Mouse (Mus musculus) adrenal gland, adult 18-20 months (tissue): ENCODE results near the gene Id1. TPM values are rescaled to one million over a fixed set of nuclear protein-coding genes. Genes with fewer than 3 reads are reported as not detected.

Source experiments
- DNase-seq, 2 experiments: peaks; one replicate each; pipeline ENCODE4 v3.0.0; 2021 to 2022; ENCODE audit warnings: low spot score in 2 of 2
- total RNA-seq, 2 experiments: library from RNA; stranded (reverse); gene quantifications; 1 replicate in 1 of 2; 2 replicates in 1 of 2; pipeline ENCODE4 v1.2.3; 2021

Id1 gene
- total RNA-seq, 2 experiments from 2014 or later = 51.8 to 93.4 TPM

DNA sequence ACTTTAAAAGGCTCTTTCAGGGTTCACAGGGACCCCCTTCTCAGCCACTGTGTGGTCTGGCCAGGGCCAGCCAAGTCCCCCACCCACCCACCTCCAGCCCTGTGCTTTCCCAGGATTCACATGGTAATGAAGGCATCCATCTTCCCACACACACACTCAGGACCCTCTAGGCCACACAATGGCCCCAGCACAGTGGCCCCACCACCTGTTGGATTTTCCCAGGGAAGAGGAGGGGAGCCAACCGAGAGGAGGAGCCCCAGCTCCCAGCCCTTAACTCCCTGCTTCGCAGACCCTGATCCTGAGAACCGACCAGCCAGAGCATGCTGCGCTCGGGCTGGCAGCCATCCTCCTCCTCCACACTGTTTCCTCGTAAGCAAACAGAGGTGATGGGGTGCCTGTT is 18.0 kb upstream of the Id1 start:
- no peak for DNase-seq

DNA sequence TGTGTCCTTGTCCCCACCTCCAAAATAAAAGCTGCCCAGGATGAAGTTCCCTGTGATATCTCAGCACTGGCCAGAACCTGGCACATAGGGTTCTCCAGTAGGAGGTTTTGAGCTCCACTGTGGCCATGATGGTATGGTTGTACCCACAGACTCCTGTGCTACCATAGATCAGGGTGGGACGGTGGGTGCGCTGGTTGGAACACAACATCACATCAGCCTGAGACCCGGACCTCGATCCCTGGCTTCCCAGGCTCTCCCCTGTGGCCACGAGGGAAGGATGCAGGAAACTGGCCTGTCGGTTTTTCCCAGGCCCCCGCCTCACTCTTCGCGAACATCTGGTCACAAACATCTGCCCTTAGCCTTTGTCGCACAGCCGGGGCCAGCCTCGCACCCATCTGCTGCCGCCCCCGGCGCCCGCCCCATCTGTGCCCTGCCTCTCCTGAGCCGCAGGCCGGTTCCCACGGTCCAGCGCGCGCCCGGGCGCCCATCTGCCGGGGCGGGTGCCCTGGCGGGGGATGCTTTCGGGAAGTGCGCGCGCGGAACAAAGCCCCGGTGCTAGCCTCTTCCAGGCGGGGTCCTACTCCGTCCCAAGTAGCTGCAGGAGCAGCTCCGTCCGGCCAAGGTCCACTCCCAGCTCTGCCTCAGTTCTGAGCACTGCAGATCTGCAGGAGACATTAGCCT is 12.3 kb upstream of the Id1 start:
- peak in 1 of 2 experiments; percentile 60 for DNase-seq

GRCm38 (mm10) chr2:152724332-152724723 is 11.7 kb upstream of the Id1 start:
- DNase-seq = no peak

DNA sequence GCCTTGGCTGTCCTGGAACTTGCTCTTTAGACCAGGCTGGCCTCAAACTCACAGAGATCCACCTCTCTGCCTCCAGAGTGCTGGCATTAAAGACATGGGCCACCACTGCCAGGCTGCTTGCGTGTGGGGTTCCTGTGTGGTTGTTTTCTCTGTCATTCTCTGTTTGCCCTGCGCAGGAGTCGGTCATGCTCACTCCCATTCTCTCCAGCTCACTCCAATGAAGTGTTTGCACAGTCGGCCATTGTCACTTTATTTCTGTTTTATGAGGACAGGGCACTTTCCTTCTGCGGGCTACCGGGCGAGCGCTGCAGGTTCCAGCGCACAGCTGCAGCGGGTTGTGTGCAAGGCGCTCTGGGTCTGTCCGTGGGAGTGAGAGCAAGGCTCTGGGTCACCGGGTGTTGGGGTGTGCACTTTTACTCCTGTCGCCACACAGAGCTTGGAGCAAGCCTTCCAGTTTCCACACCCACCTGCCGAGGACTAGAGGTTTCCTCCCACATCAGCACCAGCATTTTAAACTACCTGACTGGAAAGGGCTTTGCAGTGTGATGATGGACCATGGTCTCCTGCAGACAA is 10.8 kb upstream of the Id1 start:
- DNase-seq = no peak

DNA sequence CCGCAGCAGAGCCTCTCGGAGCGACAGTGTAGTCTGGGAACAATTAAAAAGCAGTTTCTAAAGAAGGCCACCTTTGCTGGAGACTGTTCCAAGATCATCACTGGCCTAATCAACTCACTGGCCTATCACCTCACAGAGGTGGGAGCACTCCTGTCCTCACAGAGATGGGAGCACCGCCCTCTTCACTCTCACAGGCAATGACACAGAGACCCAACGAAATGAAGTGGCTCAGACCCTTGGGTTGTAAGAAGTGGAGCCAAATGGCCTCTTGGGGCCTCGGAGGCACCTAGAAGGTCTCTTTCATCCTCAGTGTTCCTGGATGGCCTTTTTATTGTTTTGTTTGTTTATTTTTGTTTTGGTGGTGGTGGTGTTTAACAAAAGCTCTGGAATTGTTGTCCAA is 9.8 kb upstream of the Id1 start:
- DNase-seq = no peak

DNA sequence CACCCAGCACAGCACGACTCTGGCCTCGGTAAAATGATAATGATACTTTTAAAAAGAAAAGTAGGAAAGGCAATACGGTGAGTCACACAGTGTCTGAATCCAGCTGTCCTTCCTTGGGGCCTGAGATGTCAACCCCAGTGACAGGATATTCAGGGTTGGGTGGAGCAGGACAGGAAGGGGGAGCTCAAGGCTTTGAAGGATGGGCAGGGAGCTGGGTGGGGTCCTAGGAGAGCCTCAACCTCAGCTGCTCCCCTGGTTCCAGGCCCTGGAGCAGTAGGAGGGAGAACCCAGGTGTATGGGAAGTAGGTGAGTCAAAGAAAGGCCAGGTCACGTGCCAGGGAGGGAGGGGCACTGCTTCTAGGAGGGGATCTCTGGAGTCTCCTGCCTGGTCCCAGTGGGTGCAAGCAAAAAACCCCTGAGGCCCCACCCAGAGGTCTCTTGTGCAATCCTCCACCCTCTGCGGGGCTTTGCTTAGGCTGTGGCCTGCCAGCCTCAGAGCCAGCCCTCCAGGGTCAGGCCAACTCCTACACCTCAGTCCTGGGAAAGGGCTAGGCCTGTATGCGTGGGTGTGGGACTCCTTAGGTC is 9.2 kb upstream of the Id1 start:
- no peak for DNase-seq

DNA sequence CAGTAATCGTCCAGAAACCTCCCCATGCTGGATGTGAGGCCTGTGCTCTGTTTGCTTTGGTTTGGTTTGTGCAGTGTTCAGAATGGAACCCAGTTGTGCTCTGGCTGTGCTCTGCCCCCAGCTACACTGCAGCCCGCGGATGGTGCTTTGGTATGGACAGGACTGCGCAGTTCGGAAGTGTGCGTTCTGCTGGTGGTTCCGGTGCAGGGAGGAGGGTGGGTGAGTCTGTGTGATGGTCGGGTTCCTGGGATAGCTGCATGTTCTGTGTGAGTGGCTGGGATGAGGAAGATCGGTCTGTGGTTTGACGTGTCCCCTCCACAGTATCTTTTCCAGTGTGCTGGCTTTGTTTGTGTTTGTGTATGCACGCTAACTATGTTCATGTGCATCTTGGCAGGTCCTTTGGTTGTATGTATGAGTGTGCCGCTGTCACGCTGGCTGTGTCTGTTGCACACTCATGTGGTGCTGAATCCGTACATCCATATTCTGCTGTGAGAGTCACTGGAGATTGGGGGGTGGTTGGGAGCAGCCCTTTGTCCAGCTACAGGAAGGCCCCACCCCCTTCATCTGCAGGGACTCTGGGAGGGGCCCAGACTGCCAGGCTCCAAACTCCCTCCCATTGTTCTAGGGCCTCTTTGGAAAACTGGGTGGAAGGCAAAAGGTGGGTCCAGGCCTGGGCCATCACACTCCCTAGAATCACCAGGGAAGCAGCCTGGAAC is 8.1 kb upstream of the Id1 start:
- DNase-seq = no peak

- DNase-seq = no peak
These were observed 7.5 kb upstream of the Id1 start for GRCm38 (mm10) chr2:152728594-152728993.

DNA sequence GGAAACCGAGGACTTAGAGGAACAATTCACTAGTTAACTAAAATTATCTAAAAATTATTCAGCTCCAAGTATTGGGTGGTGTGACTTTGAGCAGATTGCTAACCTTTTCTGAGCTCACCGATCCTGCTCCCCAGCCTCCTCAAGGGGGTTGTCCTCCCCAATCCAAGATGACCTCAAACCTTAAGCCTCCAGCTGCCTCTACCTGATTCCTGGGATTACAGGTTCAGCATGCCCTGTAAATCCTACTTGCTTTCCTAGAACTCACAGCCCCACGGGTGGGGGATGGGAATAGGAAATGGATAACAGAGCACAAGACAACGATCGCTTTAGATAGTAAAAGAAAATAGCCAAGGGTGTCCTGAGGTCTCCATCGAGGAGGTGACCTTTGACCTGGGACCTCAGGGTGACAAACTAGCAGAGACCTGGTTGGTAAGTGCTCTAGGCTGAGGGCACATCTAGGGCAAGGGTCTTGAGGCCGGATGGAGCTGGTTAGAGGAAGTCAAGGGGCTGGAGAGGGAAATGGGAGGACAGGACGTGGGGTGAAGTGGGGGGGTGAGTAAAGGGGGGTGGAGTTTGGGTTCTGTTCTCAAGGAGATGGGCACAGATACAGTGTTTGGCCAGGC is 6.9 kb upstream of the Id1 start:
- no peak for DNase-seq

DNA sequence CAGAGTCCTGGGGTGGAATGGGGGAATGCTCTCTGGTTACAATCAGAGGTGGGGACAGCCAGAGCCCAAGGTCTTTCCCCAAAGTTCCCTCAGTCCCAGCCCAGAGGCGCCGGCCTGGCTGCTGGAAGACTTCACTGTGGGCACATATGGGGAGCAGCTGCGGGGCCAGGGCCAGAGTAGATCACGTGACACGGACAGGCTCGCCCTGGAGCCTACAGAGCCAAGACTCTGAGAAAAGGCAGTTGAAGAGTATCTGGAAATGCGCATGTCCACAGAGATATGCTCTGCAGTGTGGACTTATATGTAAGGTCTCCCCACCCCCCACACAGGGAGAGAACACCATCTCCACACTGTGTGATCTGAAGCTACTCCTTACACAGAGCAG is 6.4 kb upstream of the Id1 start:
- DNase-seq = peak in 1 of 2 experiments; percentile 48

GRCm38 (mm10) chr2:152733201-152733600 is 2.9 kb upstream of the Id1 start:
- DNase-seq = no peak

DNA sequence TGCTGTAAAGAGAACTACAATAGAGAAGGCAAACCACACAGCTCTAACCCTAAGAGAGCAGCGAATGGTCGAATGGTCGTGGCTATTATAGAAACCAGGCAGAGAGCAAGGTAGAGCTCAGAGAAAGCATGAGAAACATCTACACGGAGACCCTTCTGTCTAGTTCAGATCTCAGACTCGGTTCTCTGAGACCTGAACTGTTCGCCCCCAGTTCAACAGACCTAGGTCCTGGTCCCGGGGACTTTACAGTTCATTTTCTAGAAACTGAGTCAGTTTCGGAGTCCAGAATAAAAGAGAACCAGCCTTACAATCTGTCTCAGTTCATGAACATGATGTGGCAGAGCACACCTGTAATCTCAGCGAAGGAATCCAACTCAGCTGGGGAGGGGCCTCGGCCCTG is 1.6 kb upstream of the Id1 start:
- DNase-seq = no peak

- DNase-seq = peak; percentile 90
These were observed 1.1 kb upstream of the Id1 start for GRCm38 (mm10) chr2:152734984-152735383.

- DNase-seq = peak in 1 of 2 experiments; percentile 46
These were observed 697 bp downstream of the Id1 start for GRCm38 (mm10) chr2:152736748-152737147.

DNA sequence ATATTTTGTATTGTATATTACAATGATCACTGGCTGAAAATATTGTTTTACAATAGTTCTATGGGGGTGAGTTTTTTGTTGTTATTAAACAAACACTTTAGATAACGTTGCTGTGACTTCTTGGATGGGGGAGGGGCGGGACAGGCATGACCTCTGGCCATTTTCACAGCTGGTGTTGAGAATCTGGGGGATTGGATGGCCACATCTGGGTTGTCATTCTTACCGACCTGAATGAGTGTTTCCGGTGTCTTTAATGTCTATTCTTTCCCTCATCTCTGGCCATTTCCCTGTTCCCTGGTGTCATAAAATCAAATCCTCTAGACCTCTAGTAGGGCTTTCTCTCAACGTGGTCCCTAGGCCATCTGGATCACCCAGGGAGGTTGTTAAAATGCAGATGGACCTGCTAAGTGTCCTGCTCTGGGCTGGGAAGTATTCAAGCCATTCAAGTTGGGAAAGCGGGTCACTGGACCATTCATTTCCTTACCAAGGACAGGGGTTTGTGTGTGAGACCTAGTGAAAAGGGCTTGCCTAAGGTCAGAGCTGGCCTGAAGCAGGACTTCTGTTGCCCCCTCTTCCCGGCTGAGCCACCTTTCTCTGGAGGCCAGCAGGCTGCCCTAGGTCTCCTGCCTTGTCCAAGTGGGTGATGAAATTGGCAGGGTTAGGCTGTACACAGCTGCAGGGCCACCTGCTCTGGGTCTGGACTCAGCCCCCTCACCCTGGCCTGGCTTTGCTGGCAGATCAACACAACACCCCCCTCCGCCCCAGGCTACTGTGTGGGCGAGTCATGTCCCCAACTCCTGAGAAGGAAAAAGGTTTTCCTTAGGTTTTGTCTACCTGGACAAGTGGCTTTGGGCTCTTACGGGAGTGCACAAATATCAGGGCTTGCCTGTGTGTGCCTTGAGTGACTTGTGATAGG is 1.5 kb downstream of the Id1 start:
- no peak for DNase-seq

DNA sequence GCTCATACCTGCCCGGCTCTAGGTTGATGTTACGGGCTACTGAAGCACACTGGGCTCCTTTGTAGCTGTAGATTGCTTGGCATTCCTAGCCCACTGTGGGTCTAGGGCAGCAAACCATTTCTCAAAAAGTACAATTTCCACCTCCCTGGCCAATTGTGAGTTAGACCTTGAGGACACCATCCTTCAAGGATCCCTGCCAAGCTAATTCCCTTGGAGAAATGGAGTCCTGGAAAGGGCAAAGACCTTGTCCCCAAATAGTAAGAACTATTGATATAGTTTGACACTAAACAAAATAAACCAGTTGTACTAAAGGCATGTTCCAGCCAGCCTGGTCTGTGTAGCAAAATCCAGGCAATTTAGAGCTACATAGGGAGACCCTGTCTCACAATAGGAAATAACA is 2.3 kb downstream of the Id1 start:
- DNase-seq = no peak

DNA sequence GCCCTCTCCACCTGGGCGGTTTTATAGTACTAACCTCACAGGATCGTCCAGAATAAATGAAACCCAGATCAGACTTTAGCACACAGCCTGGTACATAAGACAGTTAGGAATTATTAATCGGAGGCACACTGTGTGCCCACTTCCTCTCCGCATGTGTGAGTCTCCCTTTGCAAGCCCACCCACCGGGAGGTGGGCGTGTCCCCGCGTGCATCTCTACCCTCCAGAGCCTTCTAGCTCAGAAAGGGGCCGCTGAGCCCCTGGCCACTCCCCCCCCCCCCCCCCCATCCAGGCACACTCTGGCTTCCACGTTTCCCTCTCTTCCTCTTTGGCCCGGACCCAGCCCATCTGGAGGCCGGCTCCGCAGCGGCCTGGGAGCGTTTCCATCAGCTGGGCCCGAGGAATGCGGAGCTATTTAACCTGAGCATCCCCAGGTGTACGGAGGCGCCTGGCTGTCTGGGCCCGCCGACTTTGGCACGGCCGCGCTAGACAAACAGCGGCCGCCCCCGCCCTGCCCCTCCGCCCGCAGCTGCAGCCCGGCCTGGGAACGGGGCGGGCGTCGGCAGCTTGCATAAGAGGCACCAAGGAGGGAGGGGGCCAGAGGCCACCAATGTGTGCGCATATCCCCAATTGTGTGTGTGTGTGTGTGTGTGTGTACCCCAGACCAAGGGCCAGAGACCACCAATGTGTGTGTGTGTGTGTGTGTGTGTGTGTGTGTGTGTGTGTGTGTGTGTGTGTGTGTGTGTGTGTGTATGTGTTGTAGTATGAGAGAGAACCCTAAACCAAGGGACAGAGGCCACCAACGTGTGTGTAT is 3.2 kb downstream of the Id1 start:
- peak; percentile 49 to 67 for DNase-seq

GRCm38 (mm10) chr2:152739842-152740260 is 3.8 kb downstream of the Id1 start:
- DNase-seq = no peak

GRCm38 (mm10) chr2:152740490-152740889 is 4.4 kb downstream of the Id1 start:
- no peak for DNase-seq
